In genomic region chr2:172025459-172026130, GRCm38 (mm10) we compare ENCODE assay signal across 20 mouse cellular contexts. TPM values are rescaled to one million over a fixed set of nuclear protein-coding genes. Genes with fewer than 3 reads are reported as not detected.
A peak's percentile ranks its signal among the peaks of the same experiment; 100 is the strongest.
DNase-seq lines count a peak whose midpoint lies in the region; ATAC-seq lines count a peak whose summit lies in the region.
"Had no signal": no experiment of that assay in that cellular context is flagged by ENCODE, and none has a peak within 500 bp of the region (broad histone marks: within the 10 kb centered on the region; RNA-seq: fewer than 3 reads in every experiment).

No protein-coding gene starts in this region.

- H3K9me3 ChIP-seq in forebrain, embryonic 10.5 days, result no peaks in the 10 kb centered on the region; the same call in 1 of the 2 replicates
- no peaks in the 10 kb centered on the region for H3K9me3 ChIP-seq in forebrain, embryonic 15.5 days
- H3K9me3 ChIP-seq in midbrain, embryonic 10.5 days (replicated peaks), result no peaks in the 10 kb centered on the region
- no peaks in the 10 kb centered on the region for H3K9me3 ChIP-seq in midbrain, embryonic 15.5 days
- H3K9me3 ChIP-seq in midbrain, embryonic 13.5 days, result no peaks in the 10 kb centered on the region; the same call in 1 of the 2 replicates
- H3K9me3 ChIP-seq in heart, embryonic 10.5 days, result no peaks in the 10 kb centered on the region
- H3K9me3 ChIP-seq: embryonic facial prominence, embryonic 13.5 days had no signal

- no peak for ATAC-seq in forebrain, embryonic 15.5 days (replicated peaks)
- no peak for ATAC-seq in midbrain, embryonic 15.5 days (replicated peaks)
- peak; percentile 65 for ATAC-seq in midbrain, embryonic 13.5 days
- ATAC-seq: activated CD4-positive, CD25-positive, alpha-beta regulatory T cell, adult 4 months; intestine, postnatal 0 days had no signal

- no peaks in the 10 kb centered on the region for H3K27me3 ChIP-seq in forebrain, embryonic 10.5 days (ENCODE audit: poor library complexity, severe bottlenecking)
- no peaks in the 10 kb centered on the region for H3K27me3 ChIP-seq in forebrain, embryonic 15.5 days
- peaks cover 9% of the 10 kb centered on the region for H3K27me3 ChIP-seq in midbrain, embryonic 10.5 days (ENCODE audit: low read depth, poor library complexity, severe bottlenecking)
- H3K27me3 ChIP-seq in midbrain, embryonic 15.5 days (replicated peaks), result no peaks in the 10 kb centered on the region
- H3K27me3 ChIP-seq in midbrain, embryonic 13.5 days, result peaks cover 2% of the 10 kb centered on the region; the same call in 1 of the 2 replicates
- peaks cover 6% of the 10 kb centered on the region; the same call in 1 of the 2 replicates for H3K27me3 ChIP-seq in heart, embryonic 10.5 days (ENCODE audit: insufficient read depth, poor library complexity, severe bottlenecking)
- H3K27me3 ChIP-seq: embryonic facial prominence, embryonic 13.5 days; hindbrain, embryonic 15.5 days had no signal

- peak; percentile 46 for DNase-seq in forebrain, embryonic 10.5 days (ENCODE audit: extremely low spot score, low spot score)
- peak; percentile 63 for DNase-seq in midbrain, embryonic 10.5 days (ENCODE audit: low spot score)
- peak; percentile 72 for DNase-seq in embryo, embryonic 10.5 days (ENCODE audit: low spot score)
- DNase-seq in spleen, postnatal 4 days (ENCODE audit: low spot score in 2 of 2), result no peak
- DNase-seq in heart, embryonic 10.5 days (ENCODE audit: low spot score), result no peak
- DNase-seq: adrenal gland, postnatal 14 days; cerebellum, adult 18-20 months; cerebellum, postnatal 25 days; gastrocnemius, postnatal 25 days; lung, adult 18-20 months; lung, postnatal 36 days; right cerebral cortex, adult 18-20 months had no signal

- WGBS in forebrain, embryonic 10.5 days, result 50% methylated on average over 12 of the region's 12 CpGs
- 27% methylated on average over 12 of the region's 12 CpGs for WGBS in forebrain, embryonic 15.5 days
- WGBS in midbrain, embryonic 10.5 days, result 42% methylated on average over 12 of the region's 12 CpGs
- WGBS in midbrain, embryonic 15.5 days, result 29% methylated on average over 12 of the region's 12 CpGs
- 28% methylated on average over 12 of the region's 12 CpGs for WGBS in midbrain, embryonic 13.5 days
- 76% methylated on average over 12 of the region's 12 CpGs for WGBS in heart, embryonic 10.5 days

- H3K27ac ChIP-seq in forebrain, embryonic 10.5 days, result no peak overlapping the region
- no peak overlapping the region for H3K27ac ChIP-seq in forebrain, embryonic 15.5 days (replicated peaks)
- H3K27ac ChIP-seq in midbrain, embryonic 10.5 days (replicated peaks), result no peak overlapping the region
- H3K27ac ChIP-seq in midbrain, embryonic 15.5 days, result no peak overlapping the region
- H3K27ac ChIP-seq in midbrain, embryonic 13.5 days, result no peak overlapping the region
- H3K27ac ChIP-seq in heart, embryonic 10.5 days, result no peak overlapping the region
- H3K27ac ChIP-seq: embryonic facial prominence, embryonic 13.5 days; hindbrain, embryonic 15.5 days had no signal

- no peak overlapping the region for H3K4me3 ChIP-seq in forebrain, embryonic 10.5 days
- no peak overlapping the region for H3K4me3 ChIP-seq in forebrain, embryonic 15.5 days
- H3K4me3 ChIP-seq in midbrain, embryonic 10.5 days, result no peak overlapping the region
- no peak overlapping the region for H3K4me3 ChIP-seq in midbrain, embryonic 15.5 days
- no peak overlapping the region for H3K4me3 ChIP-seq in midbrain, embryonic 13.5 days (replicated peaks)
- H3K4me3 ChIP-seq in heart, embryonic 10.5 days, result no peak overlapping the region
- H3K4me3 ChIP-seq: embryonic facial prominence, embryonic 13.5 days; hindbrain, embryonic 15.5 days had no signal

- H3K4me2 ChIP-seq in forebrain, embryonic 15.5 days (replicated peaks), result no peak overlapping the region
- H3K4me2 ChIP-seq in midbrain, embryonic 15.5 days, result no peak overlapping the region
- no peak overlapping the region for H3K4me2 ChIP-seq in midbrain, embryonic 13.5 days (replicated peaks)
- H3K4me2 ChIP-seq: embryonic facial prominence, embryonic 13.5 days; hindbrain, embryonic 15.5 days; liver, embryonic 11.5 days had no signal

- H3K9ac ChIP-seq in forebrain, embryonic 15.5 days (replicated peaks), result no peak overlapping the region
- H3K9ac ChIP-seq in midbrain, embryonic 15.5 days, result no peak overlapping the region
- no peak overlapping the region for H3K9ac ChIP-seq in midbrain, embryonic 13.5 days (replicated peaks)
- H3K9ac ChIP-seq: embryonic facial prominence, embryonic 13.5 days; hindbrain, embryonic 15.5 days had no signal

- H3K36me3 ChIP-seq in forebrain, embryonic 10.5 days (replicated peaks), result no peaks in the 10 kb centered on the region
- H3K36me3 ChIP-seq in forebrain, embryonic 15.5 days, result no peaks in the 10 kb centered on the region
- H3K36me3 ChIP-seq in midbrain, embryonic 10.5 days, result no peaks in the 10 kb centered on the region
- no peaks in the 10 kb centered on the region for H3K36me3 ChIP-seq in midbrain, embryonic 15.5 days (replicated peaks)
- no peaks in the 10 kb centered on the region; the same call in 1 of the 2 replicates for H3K36me3 ChIP-seq in midbrain, embryonic 13.5 days
- H3K36me3 ChIP-seq in heart, embryonic 10.5 days, result no peaks in the 10 kb centered on the region
- H3K36me3 ChIP-seq: embryonic facial prominence, embryonic 13.5 days; hindbrain, embryonic 15.5 days had no signal

- H3K4me1 ChIP-seq in forebrain, embryonic 10.5 days, result peaks cover 10% of the 10 kb centered on the region
- H3K4me1 ChIP-seq in forebrain, embryonic 15.5 days, result 0 out of 2 replicates have a peak, but pooled peaks cover 4% of the 10 kb centered on the region
- peaks cover 10% of the 10 kb centered on the region for H3K4me1 ChIP-seq in midbrain, embryonic 10.5 days
- H3K4me1 ChIP-seq in midbrain, embryonic 15.5 days, result no peaks in the 10 kb centered on the region
- H3K4me1 ChIP-seq in midbrain, embryonic 13.5 days (replicated peaks), result peaks cover 4% of the 10 kb centered on the region; the same call in 1 of the 2 replicates
- H3K4me1 ChIP-seq in heart, embryonic 10.5 days, result no peaks in the 10 kb centered on the region
- H3K4me1 ChIP-seq: embryonic facial prominence, embryonic 13.5 days; hindbrain, embryonic 15.5 days had no signal

RNA-seq across cellular contexts. Expression of gene Cbln4, which starts 17.7 kb away (rescaled TPM):
- polyA plus RNA-seq in forebrain, embryonic 10.5 days (2016; fragmentation: Nextera tagmentation; extraction: Ambion mirVana), result 0.12 and 0.26 TPM in 2 replicates
- 8.4 and 10.8 TPM in 2 replicates for polyA plus RNA-seq in forebrain, embryonic 15.5 days (2015; fragmentation: Nextera tagmentation; extraction: Ambion mirVana)
- polyA plus RNA-seq in midbrain, embryonic 10.5 days (2016; fragmentation: Nextera tagmentation; extraction: Ambion mirVana), result 0.53 and 0.67 TPM in 2 replicates
- 34.4 and 39.8 TPM in 2 replicates for polyA plus RNA-seq in midbrain, embryonic 15.5 days (2015; fragmentation: Nextera tagmentation; extraction: Ambion mirVana)
- 14.5 and 18.1 TPM in 2 replicates for polyA plus RNA-seq in midbrain, embryonic 13.5 days (2015; fragmentation: Nextera tagmentation; extraction: Ambion mirVana)
- polyA plus RNA-seq in heart, embryonic 10.5 days (2016; fragmentation: Nextera tagmentation; extraction: Ambion mirVana), result 0.35 and 0.51 TPM in 2 replicates
- polyA plus RNA-seq: activated CD4-positive, CD25-positive, alpha-beta regulatory T cell, adult 4 months had no signal

Comparison
In these comparisons a context has a peak if more than half of its experiments do, and no peak if none do; other contexts are left out.
1. DNase-seq: peak in forebrain, embryonic 10.5 days (single experiment), midbrain, embryonic 10.5 days (single experiment) and embryo, embryonic 10.5 days (single experiment); none in spleen, postnatal 4 days (0 of 2) and heart, embryonic 10.5 days (single experiment).